Mouse (Mus musculus): ENCODE results near the gene Nppb. TPM values are rescaled to one million over a fixed set of nuclear protein-coding genes. Genes with fewer than 3 reads are reported as not detected.

Gene Nppb
- not detected in 2 replicates for polyA plus RNA-seq (2012)

- no peak for TF ChIP-seq GATA1 (IDR thresholded peaks at IDR 0.05; ENCODE audit: low read length)
These were observed at the start of gene Nppb for GRCm38 (mm10) chr4:147985205-147986132. Gene Nppb (plus strand): TSS chr4:147985788.

- TF ChIP-seq GATA1 (IDR thresholded peaks at IDR 0.05; ENCODE audit: low read length) = no peak
These were observed 49.7 kb upstream of the Nppb start for GRCm38 (mm10) chr4:147935904-147936303.

- TF ChIP-seq GATA1 (IDR thresholded peaks at IDR 0.05; ENCODE audit: low read length) = no peak
These were observed 49.1 kb upstream of the Nppb start, which contains the start of gene Plod1 for GRCm38 (mm10) chr4:147936331-147936954. Gene Plod1 (minus strand): TSS chr4:147936767.

GRCm38 (mm10) chr4:147937021-147937420, 48.6 kb upstream of the Nppb start:
- TF ChIP-seq GATA1 (IDR thresholded peaks at IDR 0.05; ENCODE audit: low read length) = no peak

- TF ChIP-seq GATA1 (IDR thresholded peaks at IDR 0.05; ENCODE audit: low read length) = no peak
These were observed 48.1 kb upstream of the Nppb start for GRCm38 (mm10) chr4:147937486-147937885.

- no peak for TF ChIP-seq GATA1 (IDR thresholded peaks at IDR 0.05; ENCODE audit: low read length)
These were observed 47.2 kb upstream of the Nppb start for GRCm38 (mm10) chr4:147938148-147939096.

GRCm38 (mm10) chr4:147940111-147940510, 45.5 kb upstream of the Nppb start:
- TF ChIP-seq GATA1 (IDR thresholded peaks at IDR 0.05; ENCODE audit: low read length) = no peak

- no peak for TF ChIP-seq GATA1 (IDR thresholded peaks at IDR 0.05; ENCODE audit: low read length)
These were observed 45.0 kb upstream of the Nppb start, which contains the start of gene 2510039O18Rik for GRCm38 (mm10) chr4:147940576-147941044. Gene 2510039O18Rik (plus strand): TSS chr4:147940895.

- no peak for TF ChIP-seq GATA1 (IDR thresholded peaks at IDR 0.05; ENCODE audit: low read length)
These were observed 44.3 kb upstream of the Nppb start for GRCm38 (mm10) chr4:147941045-147942020.

- no peak for TF ChIP-seq GATA1 (IDR thresholded peaks at IDR 0.05; ENCODE audit: low read length)
These were observed 42.6 kb upstream of the Nppb start for GRCm38 (mm10) chr4:147943005-147943404.

- no peak for TF ChIP-seq GATA1 (IDR thresholded peaks at IDR 0.05; ENCODE audit: low read length)
These were observed 38.1 kb upstream of the Nppb start for GRCm38 (mm10) chr4:147947511-147947910.

GRCm38 (mm10) chr4:147953590-147953989, 32.0 kb upstream of the Nppb start:
- no peak for TF ChIP-seq GATA1 (IDR thresholded peaks at IDR 0.05; ENCODE audit: low read length)

GRCm38 (mm10) chr4:147957141-147957540, 28.4 kb upstream of the Nppb start:
- no peak for TF ChIP-seq GATA1 (IDR thresholded peaks at IDR 0.05; ENCODE audit: low read length)

All from G1E-ER4 (cell line).